Mouse (Mus musculus) gonadal fat pad, adult 2 months (tissue): ENCODE data around the gene Sirt6. TPM values are rescaled to one million over a fixed set of nuclear protein-coding genes. Genes with fewer than 3 reads are reported as not detected.
A peak's percentile ranks its signal among the peaks of the same experiment; 100 is the strongest.

Experiments used
- DNase-seq: peaks from one replicate; pipeline ENCODE4 v3.0.0-alpha.2; 2012; ENCODE audit warnings: low read depth
- polyA plus RNA-seq: library from polyadenylated mRNA; depleted of rRNA; stranded (reverse); fragments of >200 nt; gene quantifications from 2 replicates; pipeline ENCODE4 v1.2.3, GENCODE M21; 2012

The Sirt6 gene
- polyA plus RNA-seq, 1 experiment = 28.5 TPM

DNA sequence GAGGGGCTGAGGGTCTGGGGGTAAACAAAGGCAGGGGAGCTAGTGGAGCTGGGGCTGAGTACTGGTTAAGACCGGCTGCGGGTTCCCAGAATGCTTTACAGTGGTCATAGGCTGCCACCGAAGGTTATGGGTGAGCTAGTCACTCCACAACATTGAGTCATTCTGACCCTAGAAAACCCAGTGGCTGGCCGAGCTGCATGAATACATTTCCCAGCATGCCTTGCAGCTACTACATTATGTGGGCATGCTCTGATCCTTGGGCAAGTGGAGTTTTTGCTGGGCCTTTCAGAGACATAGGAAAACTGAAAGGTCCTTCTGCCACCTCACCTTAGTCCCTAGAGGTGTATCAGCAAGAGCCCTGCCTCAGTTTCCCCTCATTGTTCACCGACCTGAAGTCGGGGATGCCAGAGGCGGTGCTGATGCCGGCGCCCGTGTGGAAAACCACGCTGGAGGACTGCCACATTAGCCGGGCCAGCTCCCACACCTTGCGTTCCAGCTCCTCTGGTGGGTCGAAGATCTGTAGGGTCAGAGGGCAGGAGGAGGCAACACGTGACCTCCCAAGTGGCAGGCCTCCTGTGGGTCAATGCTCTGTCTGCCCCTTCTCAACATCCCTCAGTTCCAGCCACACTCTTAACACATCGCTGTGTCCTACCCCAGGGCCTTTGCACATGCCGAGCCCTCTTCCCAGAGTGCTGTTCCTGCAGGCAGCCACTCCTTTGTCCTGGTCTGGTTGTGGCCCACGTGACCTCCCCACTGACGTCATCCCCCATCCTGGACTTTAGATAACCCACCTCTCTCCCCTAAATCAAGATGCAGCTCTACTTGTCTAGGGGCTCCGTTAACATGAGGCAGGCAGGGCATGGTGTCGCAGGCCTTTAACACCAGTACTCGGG, 1.2 kb downstream of the Sirt6 start:
- no peak for DNase-seq

DNA sequence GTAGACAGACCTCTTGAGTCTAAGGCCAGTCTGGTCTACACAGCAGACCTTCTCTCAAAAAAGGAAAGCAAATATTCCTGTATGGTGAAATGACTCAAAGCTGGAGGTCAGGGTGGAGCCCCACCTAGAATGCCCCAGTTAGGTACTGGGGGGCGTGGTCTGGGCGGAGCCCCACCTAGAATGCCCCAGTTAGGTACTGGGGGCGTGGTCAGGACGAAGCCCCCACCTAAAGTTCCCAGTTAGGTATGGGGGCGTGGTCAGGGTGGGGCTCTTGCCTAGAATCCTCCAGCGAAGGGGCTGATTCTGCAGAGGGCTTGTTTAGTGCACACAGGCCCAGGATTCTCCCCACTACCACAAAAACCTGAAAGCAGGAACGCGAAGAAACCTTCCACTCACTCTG, 4.2 kb downstream of the Sirt6 start:
- DNase-seq = no peak

GRCm38 (mm10) chr10:81620786-81621185, 6.8 kb downstream of the Sirt6 start:
- no peak for DNase-seq

DNA sequence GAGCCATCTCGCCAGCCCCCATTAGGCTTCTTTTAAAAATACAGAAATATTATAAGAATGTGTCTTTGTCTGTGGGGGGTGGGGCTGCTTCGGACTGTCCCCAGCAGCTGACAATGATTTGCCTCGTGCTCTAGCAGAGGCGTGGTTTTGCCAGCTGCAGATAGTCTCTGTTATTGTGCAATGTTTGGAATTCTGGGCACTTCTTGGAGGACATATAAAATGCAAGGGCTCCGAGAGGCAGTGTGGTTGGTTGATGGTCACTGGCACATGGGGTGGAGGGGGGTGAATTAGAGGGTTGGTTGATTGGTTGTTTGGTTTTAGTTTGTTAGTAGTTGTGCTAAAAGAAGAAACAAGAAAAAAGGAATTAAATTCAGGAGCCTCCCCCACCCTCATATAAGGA, 7.6 kb downstream of the Sirt6 start:
- no peak for DNase-seq

- DNase-seq = no peak
Measured at GRCm38 (mm10) chr10:81615486-81615885, 12.1 kb downstream of the Sirt6 start.

- DNase-seq = no peak
Measured at GRCm38 (mm10) chr10:81612779-81613178, 14.8 kb downstream of the Sirt6 start.

- no peak for DNase-seq
Measured at GRCm38 (mm10) chr10:81608308-81608707, 19.3 kb downstream of the Sirt6 start.

DNA sequence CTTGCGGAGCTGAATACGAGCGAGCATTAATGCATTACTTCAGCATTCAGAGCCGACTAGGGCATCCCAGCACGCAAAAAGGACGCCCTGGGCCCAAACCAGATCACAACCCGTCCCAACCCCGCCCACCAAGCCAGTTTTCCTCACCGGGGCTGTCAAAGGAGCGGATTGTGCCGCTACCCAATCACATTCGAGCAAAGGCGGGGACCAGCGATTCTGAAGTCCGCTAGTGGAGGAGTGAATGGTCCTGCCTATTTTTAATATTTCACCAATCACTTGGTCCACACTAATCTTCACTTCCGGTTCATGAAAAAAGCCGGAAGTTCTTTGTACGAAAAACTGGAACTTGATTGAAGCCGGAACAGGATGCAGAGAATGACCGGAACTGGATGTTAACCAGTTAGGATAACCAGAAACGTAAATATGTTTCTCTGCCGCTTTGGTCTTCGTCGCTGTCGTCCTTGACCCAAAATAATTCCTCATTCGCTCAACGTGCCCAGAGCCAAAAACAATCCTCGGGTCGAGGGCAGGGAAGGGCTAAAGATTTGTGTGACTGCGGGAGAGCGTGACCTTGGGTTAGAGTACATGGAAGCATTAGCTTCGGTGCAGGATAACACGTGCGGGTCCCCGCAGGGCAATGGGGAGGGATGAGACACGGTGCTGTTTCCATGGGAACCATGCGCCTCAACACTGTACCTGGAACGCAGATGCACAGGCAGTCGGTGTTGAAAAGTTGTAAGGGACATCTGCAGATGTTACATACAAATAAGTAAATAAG, 21.4 kb downstream of the Sirt6 start, which contains the start of gene BC025920:
Gene BC025920, plus strand, starts transcription at position 297 of the 778 bp plus-strand sequence.
- DNase-seq = peak; percentile 98

DNA sequence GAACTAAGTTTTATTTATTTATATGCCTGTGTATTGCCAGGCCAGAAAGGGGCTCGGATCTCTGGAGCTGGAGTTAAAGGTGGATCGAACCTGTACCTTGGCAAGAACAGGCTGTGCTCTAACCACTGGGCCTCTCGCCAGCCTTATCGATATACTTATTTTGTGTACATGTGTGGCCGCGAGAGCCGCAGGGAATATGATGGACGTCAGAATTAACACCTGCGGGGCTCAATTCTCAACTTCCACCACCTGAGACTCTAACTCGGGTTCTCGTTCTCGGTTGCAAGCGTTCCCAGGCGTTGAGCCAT, 22.0 kb downstream of the Sirt6 start:
- DNase-seq = no peak

DNA sequence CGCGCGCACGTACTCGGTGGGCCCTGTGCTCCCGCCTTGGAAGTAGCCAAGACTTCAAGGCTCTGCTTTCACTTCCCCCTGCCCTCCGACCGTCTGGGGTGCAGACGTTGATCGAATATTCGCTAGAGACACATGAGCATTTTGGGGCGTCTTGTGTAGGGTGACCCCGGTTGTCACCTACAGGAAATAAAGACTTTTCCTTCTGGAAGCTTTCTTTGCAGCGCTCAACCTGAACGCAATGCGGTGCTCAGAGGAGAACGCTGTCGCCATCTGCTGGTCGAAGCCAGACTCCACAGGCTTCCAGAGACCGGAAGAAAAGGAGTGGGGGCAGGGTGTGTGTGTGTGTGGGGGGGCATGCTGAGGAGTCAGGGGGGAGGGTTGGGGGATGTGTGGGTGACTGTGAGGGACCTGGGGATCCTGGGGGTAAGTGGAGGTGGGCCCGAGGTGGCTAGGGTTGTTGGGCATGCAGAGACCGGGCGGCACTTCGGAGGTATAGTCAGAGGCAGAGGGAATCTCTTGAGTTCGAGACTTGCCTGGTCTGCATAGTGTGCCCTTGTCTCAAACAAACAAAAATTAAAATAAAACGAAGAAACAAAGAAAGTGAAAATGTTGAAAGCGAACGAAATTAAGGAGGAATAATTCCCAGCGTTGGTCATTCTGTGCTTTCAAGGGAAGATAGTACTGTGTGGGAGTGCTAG, 22.5 kb downstream of the Sirt6 start:
- no peak for DNase-seq

GRCm38 (mm10) chr10:81604019-81604967, 23.3 kb downstream of the Sirt6 start:
- no peak for DNase-seq

DNA sequence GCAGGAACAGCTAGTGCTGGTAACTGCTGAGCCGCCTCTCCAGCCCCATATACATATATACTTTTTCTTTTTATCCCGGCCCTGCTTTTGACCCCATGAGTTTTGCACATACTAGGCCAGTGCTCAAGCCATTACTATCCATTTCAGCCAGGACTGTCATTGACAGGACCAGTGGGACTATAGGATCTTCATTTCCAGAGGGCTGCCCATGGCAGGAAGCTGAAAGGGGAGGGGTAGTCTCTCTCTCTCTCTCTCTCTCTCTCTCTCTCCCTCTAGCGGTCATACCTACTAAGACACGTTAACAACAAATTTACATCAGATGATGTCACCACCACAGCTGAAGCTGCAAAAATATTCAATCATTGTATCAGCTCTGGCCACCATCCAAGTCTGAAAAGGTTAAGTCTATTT, 24.9 kb downstream of the Sirt6 start:
- no peak for DNase-seq

DNA sequence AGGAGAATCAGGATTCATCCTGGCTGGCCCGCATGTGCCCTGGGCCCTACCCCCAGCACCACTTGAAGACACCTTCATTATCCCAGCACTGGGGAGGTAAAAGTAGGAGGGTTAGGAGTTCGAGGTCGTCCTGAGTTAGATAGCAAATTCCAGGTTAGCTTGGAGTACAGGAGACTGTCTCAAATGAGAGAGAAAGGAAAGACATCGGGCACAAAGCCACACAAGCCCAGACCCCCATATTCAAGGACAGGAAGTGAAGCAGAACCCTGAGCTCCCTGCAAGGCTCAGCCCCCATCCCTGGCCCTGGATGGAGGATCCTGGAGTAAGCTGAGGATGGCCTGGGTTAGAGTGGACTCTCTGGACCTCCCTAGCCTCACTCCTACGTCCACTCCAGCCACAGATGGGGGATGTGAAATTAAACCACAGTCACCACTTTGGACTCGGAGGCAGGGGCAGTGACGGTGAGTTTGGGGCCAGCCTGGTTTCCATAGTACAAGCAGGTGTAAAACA, 26.1 kb downstream of the Sirt6 start:
- no peak for DNase-seq

DNA sequence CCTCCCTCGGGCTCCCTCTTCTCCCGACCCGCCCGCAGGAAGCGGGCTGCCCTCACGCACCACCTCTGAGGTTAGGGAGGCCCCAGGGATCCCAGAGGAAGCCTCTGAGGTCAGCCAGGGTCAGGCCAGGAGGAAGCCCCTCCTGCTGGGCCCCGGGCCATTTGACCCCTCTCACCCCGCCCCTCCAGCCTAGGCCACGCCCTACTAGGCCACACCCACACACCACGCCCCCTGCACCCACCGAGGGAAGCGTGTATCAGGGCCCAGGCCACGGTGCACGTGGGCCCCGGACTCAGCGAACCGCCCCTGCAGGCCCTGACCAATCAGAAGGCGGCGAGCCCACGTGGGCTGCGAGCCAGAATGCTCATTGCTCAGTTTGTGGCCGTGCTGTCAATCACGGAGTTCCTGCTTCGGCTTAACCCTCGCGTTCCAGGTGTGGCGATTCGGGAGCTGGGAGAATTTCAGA, 26.8 kb downstream of the Sirt6 start, which contains the start of gene Tle6:
Gene Tle6, minus strand, starts transcription at position 336 of the 466 bp plus-strand sequence.
- DNase-seq = peak; percentile 54

- DNase-seq = no peak
Measured at GRCm38 (mm10) chr10:81600096-81600495, 27.5 kb downstream of the Sirt6 start.

DNA sequence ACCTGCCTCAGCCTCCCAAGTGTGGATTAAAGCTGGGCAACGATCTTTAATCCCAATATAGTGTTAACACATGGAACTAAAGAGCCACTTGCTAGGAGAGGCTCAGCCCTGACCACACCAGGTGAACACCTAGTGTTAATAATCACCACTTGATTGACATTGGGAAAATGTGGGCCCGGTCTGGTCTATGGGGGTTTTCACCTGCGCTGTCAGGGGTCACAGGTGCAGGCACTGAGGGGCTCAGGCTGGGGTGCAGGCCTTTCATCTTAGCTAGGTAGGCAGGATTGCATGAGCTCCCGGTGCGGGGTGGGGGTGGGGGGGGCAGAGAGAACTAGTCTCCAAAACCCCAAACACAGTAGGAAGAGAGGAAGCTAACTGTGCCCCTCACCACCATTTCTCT, 28.0 kb downstream of the Sirt6 start:
- no peak for DNase-seq

GRCm38 (mm10) chr10:81598871-81599270, 28.7 kb downstream of the Sirt6 start:
- DNase-seq = no peak

DNA sequence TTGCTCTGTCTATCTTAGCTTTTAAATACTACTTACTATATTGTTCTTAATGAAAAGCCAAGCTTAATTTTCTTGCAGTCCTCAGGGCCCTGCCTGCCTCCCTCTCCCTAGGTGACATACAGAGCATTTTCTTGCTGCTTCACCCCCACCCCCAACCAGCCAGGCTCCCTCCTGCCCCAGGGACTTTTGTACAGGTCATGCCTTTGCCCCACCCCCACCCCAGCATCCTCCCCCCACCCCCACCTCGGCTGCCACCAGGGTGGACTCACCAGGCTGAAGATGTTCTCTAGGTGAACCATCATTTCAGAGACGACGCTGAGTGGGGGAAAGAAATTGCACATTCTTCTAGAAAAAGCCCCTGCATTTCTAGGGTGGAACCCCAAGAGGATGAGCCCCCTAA, 29.3 kb downstream of the Sirt6 start:
- DNase-seq = no peak

- no peak for DNase-seq
Measured at GRCm38 (mm10) chr10:81597137-81597950, 30.3 kb downstream of the Sirt6 start.

GRCm38 (mm10) chr10:81596611-81597010, 31.0 kb downstream of the Sirt6 start:
- DNase-seq = no peak
